Mouse (Mus musculus): ENCODE data around the gene Gm3646.

Gene Gm3646

GRCm38 (mm10) chr1:39781835-39782234, 23.3 kb downstream of the Gm3646 start:
- no peak for DNase-seq (ENCODE audit: low read depth, low spot score)

- DNase-seq (ENCODE audit: low read depth, low spot score) = no peak
Observed at GRCm38 (mm10) chr1:39779111-39779980, 25.8 kb downstream of the Gm3646 start.

- no peak for DNase-seq (ENCODE audit: low read depth, low spot score)
Observed at GRCm38 (mm10) chr1:39773991-39774729, 31.0 kb downstream of the Gm3646 start.

GRCm38 (mm10) chr1:39773551-39773950, 31.6 kb downstream of the Gm3646 start:
- DNase-seq (ENCODE audit: low read depth, low spot score) = no peak

GRCm38 (mm10) chr1:39772401-39773095, 32.6 kb downstream of the Gm3646 start:
- DNase-seq (ENCODE audit: low read depth, low spot score) = no peak

GRCm38 (mm10) chr1:39770436-39770835, 34.7 kb downstream of the Gm3646 start:
- DNase-seq (ENCODE audit: low read depth, low spot score) = no peak

- no peak for DNase-seq (ENCODE audit: low read depth, low spot score)
Observed at GRCm38 (mm10) chr1:39768017-39768416, 37.1 kb downstream of the Gm3646 start.

- no peak for DNase-seq (ENCODE audit: low read depth, low spot score)
Observed at GRCm38 (mm10) chr1:39765854-39766493, 39.2 kb downstream of the Gm3646 start.

GRCm38 (mm10) chr1:39762025-39762370, 43.1 kb downstream of the Gm3646 start:
- peak; percentile 91 for DNase-seq (ENCODE audit: low read depth, low spot score)

- DNase-seq (ENCODE audit: low read depth, low spot score) = peak; percentile 85
Observed at GRCm38 (mm10) chr1:39761211-39762024, 43.7 kb downstream of the Gm3646 start.

- DNase-seq (ENCODE audit: low read depth, low spot score) = no peak
Observed at GRCm38 (mm10) chr1:39760181-39760715, 44.9 kb downstream of the Gm3646 start.

- DNase-seq (ENCODE audit: low read depth, low spot score) = no peak
Observed at GRCm38 (mm10) chr1:39759231-39760175, 45.6 kb downstream of the Gm3646 start.

GRCm38 (mm10) chr1:39758244-39758643, 46.9 kb downstream of the Gm3646 start:
- DNase-seq (ENCODE audit: low read depth, low spot score) = peak; percentile 41

GRCm38 (mm10) chr1:39756952-39757351, 48.2 kb downstream of the Gm3646 start:
- no peak for DNase-seq (ENCODE audit: low read depth, low spot score)

- no peak for DNase-seq (ENCODE audit: low read depth, low spot score)
Observed at GRCm38 (mm10) chr1:39754224-39754957, 50.7 kb downstream of the Gm3646 start.
